Mouse (Mus musculus) left cerebral cortex, adult 2 months (tissue): ENCODE data around the gene Grk3. TPM values are rescaled to one million over a fixed set of nuclear protein-coding genes. Genes with fewer than 3 reads are reported as not detected.

Source experiments
- DNase-seq, 2 experiments: peaks; one replicate each; pipeline ENCODE4 v3.0.0; 2021 to 2022; ENCODE audit warnings: low spot score in 2 of 2, mixed read lengths in 1 of 2; ENCODE audit errors: extremely low spot score in 1 of 2
- H3K27ac ChIP-seq: fragments of 200-600 bp; 2 replicates; pipeline ENCODE4 v1.8.1; 2022
- H3K4me3 ChIP-seq: fragments of 200-600 bp; 2 replicates; pipeline ENCODE4 v1.8.1; 2022
- CTCF ChIP-seq: fragments of 200-600 bp; IDR thresholded peaks from 2 replicates; pipeline ENCODE4 v1.8.1; 2022; ENCODE audit warnings: antibody characterized with exemption, mild to moderate bottlenecking, moderate library complexity
- intact Hi-C: fragments of 180-260 bp; cut with DNase I; formaldehyde crosslinking; loops from one replicate; pipeline ENCODE4 v1.15.1; 2025
- total RNA-seq, 2 experiments: library from RNA; stranded (reverse); gene quantifications; 2 replicates each; pipeline ENCODE4 v1.2.3; 2021

The Grk3 gene
- total RNA-seq, 2 experiments from 2014 or later, result 83.4 to 87.5 TPM

GRCm38 (mm10) chr5:113005941-113006391, 9.6 kb downstream of the Grk3 start:
- intact Hi-C loops, result no loop called here
- no peak for DNase-seq
- Histone ChIP-seq H3K27ac (no peak overlapping the region), H3K4me3 (no peak overlapping the region)
- TF ChIP-seq CTCF, result no peak

GRCm38 (mm10) chr5:113002821-113003380, 12.7 kb downstream of the Grk3 start:
- intact Hi-C loops, result no loop called here
- H3K4me3 ChIP-seq, result no peak overlapping the region
- TF ChIP-seq CTCF, result no peak
- no peak overlapping the region for H3K27ac ChIP-seq
- no peak for DNase-seq

GRCm38 (mm10) chr5:112999227-112999626, 16.4 kb downstream of the Grk3 start:
- intact Hi-C loops, result no loop called here

GRCm38 (mm10) chr5:112997516-112998186, 17.9 kb downstream of the Grk3 start:
- Histone ChIP-seq H3K4me3 (no peak overlapping the region), H3K27ac (no peak overlapping the region; the same call in 1 of the 2 replicates)
- TF ChIP-seq CTCF, result no peak
- intact Hi-C loops, result no loop called here
- DNase-seq, result no peak

More at GRCm38 (mm10) chr5:112999227-112999626, 16.4 kb downstream of the Grk3 start:
- no peak for DNase-seq
- H3K4me3 ChIP-seq, result no peak overlapping the region
- TF ChIP-seq CTCF, result no peak
- no peak overlapping the region for H3K27ac ChIP-seq

- intact Hi-C loops, result no loop called here
- no peak for DNase-seq
- TF ChIP-seq CTCF, result no peak
- no peak overlapping the region for H3K4me3 ChIP-seq
- H3K27ac ChIP-seq, result no peak overlapping the region
These were observed 24.3 kb downstream of the Grk3 start for GRCm38 (mm10) chr5:112991245-112991644.

- Histone ChIP-seq H3K4me3 (no peak overlapping the region), H3K27ac (no peak overlapping the region)
- intact Hi-C loops, result no loop called here
- no peak for TF ChIP-seq CTCF
- no peak for DNase-seq
These were observed 33.7 kb downstream of the Grk3 start for GRCm38 (mm10) chr5:112981931-112982330.

GRCm38 (mm10) chr5:112979710-112980109, 35.9 kb downstream of the Grk3 start:
- no peak for DNase-seq
- intact Hi-C loops, result no loop called here
- Histone ChIP-seq H3K27ac (no peak overlapping the region), H3K4me3 (no peak overlapping the region)
- TF ChIP-seq CTCF, result no peak

- DNase-seq, result no peak
- Histone ChIP-seq H3K4me3 (no peak overlapping the region), H3K27ac (no peak overlapping the region)
- no peak for TF ChIP-seq CTCF
- intact Hi-C loops, result no loop called here
These were observed 36.4 kb downstream of the Grk3 start for GRCm38 (mm10) chr5:112979195-112979594.

- H3K4me3 ChIP-seq, result no peak overlapping the region
- no peak for TF ChIP-seq CTCF
- H3K27ac ChIP-seq, result no peak overlapping the region
- DNase-seq, result no peak
- intact Hi-C loops, result no loop called here
These were observed 38.5 kb downstream of the Grk3 start for GRCm38 (mm10) chr5:112977089-112977488.

GRCm38 (mm10) chr5:112973596-112973995, 42.0 kb downstream of the Grk3 start:
- intact Hi-C loops, result no loop called here
- no peak for DNase-seq
- Histone ChIP-seq H3K27ac (no peak overlapping the region), H3K4me3 (no peak overlapping the region)
- TF ChIP-seq CTCF, result no peak

GRCm38 (mm10) chr5:112972297-112972696, 43.3 kb downstream of the Grk3 start:
- no peak for TF ChIP-seq CTCF
- no peak overlapping the region for H3K4me3 ChIP-seq
- no peak for DNase-seq
- H3K27ac ChIP-seq, result no peak overlapping the region
- intact Hi-C loops, result no loop called here

- DNase-seq, result no peak
- TF ChIP-seq CTCF, result no peak
- Histone ChIP-seq H3K4me3 (no peak overlapping the region), H3K27ac (no peak overlapping the region)
- intact Hi-C loops, result no loop called here
These were observed 52.1 kb downstream of the Grk3 start for GRCm38 (mm10) chr5:112963495-112963894.

- DNase-seq, result no peak
- TF ChIP-seq CTCF, result no peak
- Histone ChIP-seq H3K27ac (no peak overlapping the region), H3K4me3 (no peak overlapping the region)
- intact Hi-C loops, result no loop called here
These were observed 53.4 kb downstream of the Grk3 start for GRCm38 (mm10) chr5:112962166-112962565.
